Mouse (Mus musculus): ENCODE data around the gene St5.

Gene St5

GRCm38 (mm10) chr7:109528356-109528755, 175.0 kb downstream of the St5 start:
- peak; percentile 58 for DNase-seq (ENCODE audit: low spot score)

- no peak for DNase-seq (ENCODE audit: low spot score)
Observed at GRCm38 (mm10) chr7:109527536-109527935, 175.9 kb downstream of the St5 start.

GRCm38 (mm10) chr7:109525740-109526663, 177.4 kb downstream of the St5 start:
- no peak for DNase-seq (ENCODE audit: low spot score)

GRCm38 (mm10) chr7:109524763-109525162, 178.6 kb downstream of the St5 start:
- no peak for DNase-seq (ENCODE audit: low spot score)

- DNase-seq (ENCODE audit: low spot score) = no peak
Observed at GRCm38 (mm10) chr7:109524442-109524744, 179.0 kb downstream of the St5 start.

- DNase-seq (ENCODE audit: low spot score) = no peak
Observed at GRCm38 (mm10) chr7:109523741-109524441, 179.5 kb downstream of the St5 start.

GRCm38 (mm10) chr7:109523304-109523703, 180.1 kb downstream of the St5 start:
- DNase-seq (ENCODE audit: low spot score) = no peak

GRCm38 (mm10) chr7:109522084-109522483, 181.3 kb downstream of the St5 start:
- DNase-seq (ENCODE audit: low spot score) = no peak

- DNase-seq (ENCODE audit: low spot score) = no peak
Observed at GRCm38 (mm10) chr7:109519936-109520335, 183.5 kb downstream of the St5 start.

- peak; percentile 99 for DNase-seq (ENCODE audit: low spot score)
Observed at GRCm38 (mm10) chr7:109518838-109519696, 184.3 kb downstream of the St5 start, which contains the start of gene Rpl27a. Gene Rpl27a (plus strand): TSS chr7:109519147.

- DNase-seq (ENCODE audit: low spot score) = no peak
Observed at GRCm38 (mm10) chr7:109518036-109518681, 185.2 kb downstream of the St5 start.

- no peak for DNase-seq (ENCODE audit: low spot score)
Observed at GRCm38 (mm10) chr7:109516500-109516899, 186.9 kb downstream of the St5 start.

GRCm38 (mm10) chr7:109511838-109512237, 191.6 kb downstream of the St5 start:
- no peak for DNase-seq (ENCODE audit: low spot score)

- DNase-seq (ENCODE audit: low spot score) = no peak
Observed at GRCm38 (mm10) chr7:109510799-109511198, 192.6 kb downstream of the St5 start.

- DNase-seq (ENCODE audit: low spot score) = no peak
Observed at GRCm38 (mm10) chr7:109508034-109508433, 195.4 kb downstream of the St5 start, which contains the start of gene Trim66. Gene Trim66 (minus strand): TSS chr7:109508134.

GRCm38 (mm10) chr7:109507572-109507971, 195.8 kb downstream of the St5 start:
- no peak for DNase-seq (ENCODE audit: low spot score)

GRCm38 (mm10) chr7:109507119-109507518, 196.3 kb downstream of the St5 start:
- DNase-seq (ENCODE audit: low spot score) = no peak

- DNase-seq (ENCODE audit: low spot score) = no peak
Observed at GRCm38 (mm10) chr7:109497507-109497906, 205.9 kb downstream of the St5 start.

- DNase-seq (ENCODE audit: low spot score) = no peak
Observed at GRCm38 (mm10) chr7:109493319-109494316, 209.8 kb downstream of the St5 start.

GRCm38 (mm10) chr7:109492616-109493318, 210.6 kb downstream of the St5 start:
- DNase-seq (ENCODE audit: low spot score) = no peak

All from ovary, postnatal 36 days (tissue).